Mouse (Mus musculus): ENCODE data around the gene Rptor.
A peak's percentile ranks its signal among the peaks of the same experiment; 100 is the strongest.

The Rptor gene

GRCm38 (mm10) chr11:119907006-119907650, 304.4 kb downstream of the Rptor start:
- DNase-seq (ENCODE audit: low spot score): no peak

GRCm38 (mm10) chr11:119907711-119908110, 305.0 kb downstream of the Rptor start:
- DNase-seq (ENCODE audit: low spot score): no peak

DNA sequence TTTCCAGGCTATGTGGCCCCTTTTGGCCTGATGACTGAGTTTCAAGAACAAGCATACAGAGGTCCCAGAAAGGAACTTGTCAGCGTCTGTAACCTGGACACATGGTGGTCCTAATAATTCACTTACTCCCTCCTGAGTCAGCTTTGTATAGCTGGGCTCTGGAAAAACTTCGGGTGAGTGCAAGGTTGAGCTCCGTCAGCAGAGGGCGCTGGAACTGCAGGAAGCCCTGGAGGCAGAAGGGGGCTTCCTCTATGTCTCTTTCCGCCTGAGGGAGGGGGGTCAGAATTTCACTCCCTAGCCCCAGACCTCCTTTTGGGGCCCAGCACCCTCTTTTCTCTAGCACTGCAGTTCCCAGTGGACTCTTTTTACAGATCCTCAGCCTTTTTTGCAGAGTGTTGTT, 306.7 kb downstream of the Rptor start:
- peak; percentile 66 for DNase-seq (ENCODE audit: low spot score)

DNA sequence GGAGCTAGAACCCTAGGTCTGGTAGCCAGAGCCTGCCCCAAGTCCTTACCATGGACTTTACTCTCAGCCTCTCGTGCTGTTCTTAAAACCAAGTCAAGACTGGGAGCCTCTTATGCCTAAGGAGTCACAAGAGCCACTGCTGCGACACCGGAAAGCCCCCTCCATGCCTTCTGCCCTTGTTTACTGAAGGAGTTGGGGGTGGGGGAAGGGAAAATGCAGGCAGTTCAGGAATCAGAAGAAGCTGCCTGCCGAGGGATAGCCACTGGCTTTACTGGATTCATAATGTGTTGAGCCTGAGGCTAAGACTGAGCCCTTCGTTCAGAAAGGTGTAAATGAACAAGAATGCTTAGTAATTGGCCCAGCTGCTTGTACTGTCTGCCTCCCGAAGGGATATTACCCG, 310.1 kb downstream of the Rptor start:
- DNase-seq (ENCODE audit: low spot score): no peak

GRCm38 (mm10) chr11:119913291-119913934, 310.7 kb downstream of the Rptor start, which contains the start of gene Chmp6:
TSS of gene Chmp6 (plus strand) at chr11:119913441.
- peak; percentile 73 for DNase-seq (ENCODE audit: low spot score)

DNA sequence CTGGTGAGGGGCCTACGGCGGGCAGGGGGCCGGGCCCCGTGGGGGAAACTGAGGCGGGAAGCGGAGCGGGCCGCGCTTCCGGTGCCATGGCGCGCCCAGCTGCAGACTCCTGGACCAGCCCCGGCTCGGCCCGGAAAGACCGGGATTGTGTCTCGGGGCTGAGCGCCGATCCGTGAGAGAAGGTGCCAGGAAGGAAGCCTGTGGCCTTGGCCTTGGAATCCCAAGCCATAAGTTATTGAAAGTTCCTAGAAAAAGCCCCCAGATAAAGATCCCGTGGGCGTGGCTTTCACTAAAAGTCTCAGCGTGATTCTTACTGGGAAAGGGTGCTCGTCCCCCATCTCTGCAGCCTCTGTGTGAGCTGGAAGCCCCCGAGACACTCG, 311.2 kb downstream of the Rptor start:
- no peak for DNase-seq (ENCODE audit: low spot score)

DNA sequence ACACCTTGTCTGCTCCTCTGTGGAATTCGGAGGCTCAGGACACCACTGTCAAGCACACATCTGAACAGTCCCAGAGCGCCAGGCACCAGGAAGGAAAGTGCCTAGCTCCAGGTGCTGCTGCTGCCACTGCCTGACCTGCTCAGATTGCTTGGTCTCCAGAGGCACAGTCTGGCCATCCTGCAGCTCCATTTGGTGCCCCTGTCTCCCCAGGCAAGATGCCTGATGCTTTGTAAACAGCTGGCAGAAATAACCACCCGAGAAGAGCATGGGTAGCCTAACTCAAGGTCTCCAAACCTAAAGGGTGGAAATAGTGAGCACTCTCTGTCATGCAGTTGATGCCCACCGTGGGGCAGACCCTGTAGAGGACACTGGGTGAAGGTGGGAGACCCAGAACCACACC, 311.7 kb downstream of the Rptor start:
- no peak for DNase-seq (ENCODE audit: low spot score)

- DNase-seq (ENCODE audit: low spot score): no peak
These were observed 313.0 kb downstream of the Rptor start for GRCm38 (mm10) chr11:119915666-119916065.

- no peak for DNase-seq (ENCODE audit: low spot score)
These were observed 313.5 kb downstream of the Rptor start for GRCm38 (mm10) chr11:119916102-119916790.

- DNase-seq (ENCODE audit: low spot score): no peak
These were observed 314.2 kb downstream of the Rptor start for GRCm38 (mm10) chr11:119916834-119917469.

DNA sequence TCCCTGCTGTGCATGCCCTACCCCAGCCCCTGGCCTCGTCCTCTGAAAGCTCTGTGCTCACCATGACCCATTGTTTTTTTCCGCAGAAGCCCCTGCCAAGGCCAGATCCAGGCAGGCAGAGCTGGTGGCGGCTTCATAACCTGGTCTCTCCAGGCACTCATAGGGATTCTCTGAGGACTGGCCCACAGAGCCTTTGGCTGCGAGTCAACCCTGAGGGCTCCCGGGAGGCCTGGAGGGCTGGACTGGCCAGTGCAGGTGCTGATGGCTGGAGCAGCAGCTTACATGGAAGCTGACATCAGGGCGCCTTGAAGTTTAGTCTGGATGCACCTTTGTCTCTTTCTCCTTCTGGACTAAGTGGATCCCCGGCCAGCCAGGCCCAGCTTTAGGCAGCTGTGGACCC, 315.8 kb downstream of the Rptor start:
- DNase-seq (ENCODE audit: low spot score): no peak

- DNase-seq (ENCODE audit: low spot score): no peak
These were observed 316.7 kb downstream of the Rptor start for GRCm38 (mm10) chr11:119919432-119919831.

DNA sequence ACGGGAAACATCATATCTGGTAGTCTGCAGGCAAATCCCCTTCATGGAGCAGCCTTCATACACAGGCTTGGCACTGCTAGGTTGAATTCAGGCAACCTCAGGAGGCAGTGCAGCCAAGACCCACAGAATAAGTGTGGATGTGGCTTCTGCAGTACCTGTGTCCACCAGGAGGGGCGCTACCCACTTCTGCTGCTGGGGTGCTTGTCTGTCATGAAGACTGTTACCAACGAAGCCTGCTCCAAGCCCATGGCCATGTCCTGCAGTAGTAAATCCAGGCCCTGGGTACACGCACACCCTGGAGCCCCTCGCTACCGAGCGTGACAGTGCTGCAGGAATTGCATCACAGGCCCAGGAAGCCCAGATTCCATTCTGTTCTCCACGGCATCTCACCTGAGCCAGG, 317.2 kb downstream of the Rptor start:
- DNase-seq (ENCODE audit: low spot score): peak; percentile 62

DNA sequence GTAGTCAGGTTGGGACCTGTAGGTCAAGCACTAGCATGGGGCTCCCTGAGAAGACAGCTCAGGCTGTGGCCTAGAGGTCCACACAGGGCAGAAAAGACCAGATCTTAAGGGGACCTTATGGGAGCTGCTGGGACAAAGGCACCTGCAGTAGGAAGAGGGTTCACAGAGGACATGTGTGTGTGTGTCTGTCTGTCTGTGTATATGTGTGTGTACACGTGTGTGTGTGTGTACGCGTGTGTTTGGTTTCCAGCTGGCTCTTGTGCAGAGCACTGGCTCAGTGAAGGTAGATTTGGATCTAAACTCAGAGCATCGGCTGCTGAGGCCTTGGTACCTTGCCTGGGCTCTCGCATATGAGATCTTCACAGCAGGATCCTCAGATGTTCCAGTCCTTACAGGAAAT, 318.0 kb downstream of the Rptor start:
- no peak for DNase-seq (ENCODE audit: low spot score)

DNA sequence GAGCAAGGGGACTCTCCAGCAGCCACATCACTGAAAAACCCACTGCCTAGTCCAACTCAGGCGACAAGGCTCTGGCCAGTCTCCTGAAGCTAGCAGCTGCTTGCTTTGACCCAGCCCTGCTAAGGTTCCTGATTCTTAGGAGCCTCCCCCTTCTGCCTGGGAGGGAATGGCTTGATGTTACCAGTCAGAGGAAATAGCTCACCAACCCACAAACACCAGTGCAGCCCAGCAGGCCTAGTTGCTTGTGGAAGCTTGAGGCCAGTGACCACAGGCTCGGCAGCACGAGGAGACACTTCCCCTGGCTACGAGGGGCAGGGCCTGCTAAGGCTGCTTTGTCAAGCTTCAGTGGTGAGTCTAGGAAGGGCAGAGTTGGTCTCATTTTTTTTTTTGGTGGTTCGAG, 322.5 kb downstream of the Rptor start:
- DNase-seq (ENCODE audit: low spot score): no peak

DNA sequence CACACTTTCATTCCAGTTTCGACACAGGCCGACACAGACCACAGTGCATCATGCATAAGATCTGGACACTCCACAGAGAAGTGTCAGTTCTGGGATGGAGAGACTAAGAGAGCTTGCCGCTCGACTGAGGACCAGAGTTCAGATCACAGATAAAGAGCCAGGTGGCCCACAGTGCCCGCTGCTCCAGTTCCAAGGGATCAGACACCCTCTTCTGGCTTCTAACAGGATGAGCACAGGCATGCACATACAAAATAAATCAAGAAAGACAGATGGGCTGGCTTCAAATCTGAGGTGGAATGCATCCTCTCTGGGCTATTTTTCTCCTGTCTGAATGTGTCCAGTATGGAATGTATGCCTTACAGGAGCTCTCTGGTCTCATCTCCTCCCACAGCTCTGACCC, 324.1 kb downstream of the Rptor start:
- DNase-seq (ENCODE audit: low spot score): no peak

DNA sequence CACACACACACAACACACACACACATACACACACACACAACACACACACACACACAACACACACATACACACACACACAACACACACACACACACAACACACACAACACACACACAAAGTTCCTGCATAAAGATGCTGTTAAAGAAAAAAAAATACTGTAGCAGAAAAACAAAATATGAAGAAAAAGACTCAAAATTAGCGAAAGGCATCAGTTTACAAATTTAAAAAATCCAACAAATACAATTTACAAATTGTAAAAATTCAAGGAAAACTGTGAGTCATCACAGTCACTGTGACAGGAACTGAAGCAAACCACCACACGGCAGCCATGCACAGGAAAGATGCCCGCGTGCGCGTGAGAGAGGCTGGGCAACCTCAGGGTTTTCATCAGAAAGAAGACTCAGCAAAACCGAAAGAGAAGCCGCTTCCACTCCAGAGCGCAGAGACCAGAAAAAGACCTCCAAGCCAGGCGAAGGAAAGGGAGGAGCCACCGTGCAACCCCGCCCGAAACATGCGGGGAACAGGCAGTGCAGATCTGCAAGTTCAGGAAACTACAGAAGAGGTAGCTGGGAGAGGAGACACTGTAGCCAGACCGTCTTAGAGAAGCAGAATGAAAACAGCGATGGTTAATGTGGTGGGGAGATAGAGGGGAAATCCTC, 325.4 kb downstream of the Rptor start:
- no peak for DNase-seq (ENCODE audit: low spot score)

GRCm38 (mm10) chr11:119929603-119930265, 327.0 kb downstream of the Rptor start:
- DNase-seq (ENCODE audit: low spot score): no peak

DNA sequence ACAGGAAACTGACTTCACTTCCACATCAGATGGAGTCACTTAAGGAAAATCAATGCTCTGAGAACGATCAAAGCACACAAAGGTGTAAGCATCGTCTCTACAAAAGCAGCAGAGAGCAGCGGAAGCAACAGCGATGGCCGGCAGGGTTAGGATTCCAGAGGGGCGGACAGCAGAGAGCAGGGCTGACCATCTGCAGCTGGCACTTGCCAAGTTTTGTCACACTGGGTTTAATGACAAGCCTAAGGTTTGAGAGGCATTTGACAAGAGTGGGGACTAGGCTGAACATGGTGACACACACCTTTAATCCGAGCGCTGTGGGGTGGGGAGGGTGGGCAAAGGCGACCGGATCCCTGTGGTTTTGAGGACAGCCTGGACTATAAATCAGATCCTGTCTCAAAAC, 329.1 kb downstream of the Rptor start:
- DNase-seq (ENCODE audit: low spot score): no peak

DNA sequence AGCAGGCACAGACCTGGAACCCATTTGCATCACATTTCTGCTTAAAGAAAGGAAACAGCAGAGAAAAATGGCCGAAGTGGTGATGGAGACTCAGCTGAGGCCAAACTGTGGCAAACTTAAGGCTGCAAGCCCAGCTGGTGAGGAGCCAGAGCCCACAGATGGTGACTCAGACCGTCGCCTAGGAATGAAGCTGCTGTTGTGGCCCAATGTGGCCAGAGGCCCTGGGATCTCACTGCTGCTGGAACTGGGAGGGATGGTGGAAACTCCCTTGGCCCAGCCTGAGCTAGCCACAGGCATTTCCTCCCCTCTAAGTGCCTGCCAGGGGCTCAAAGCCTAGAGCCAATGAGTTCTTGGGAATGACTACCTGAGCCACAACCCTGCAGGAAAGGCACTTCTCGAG, 330.4 kb downstream of the Rptor start:
- DNase-seq (ENCODE audit: low spot score): peak; percentile 89

DNA sequence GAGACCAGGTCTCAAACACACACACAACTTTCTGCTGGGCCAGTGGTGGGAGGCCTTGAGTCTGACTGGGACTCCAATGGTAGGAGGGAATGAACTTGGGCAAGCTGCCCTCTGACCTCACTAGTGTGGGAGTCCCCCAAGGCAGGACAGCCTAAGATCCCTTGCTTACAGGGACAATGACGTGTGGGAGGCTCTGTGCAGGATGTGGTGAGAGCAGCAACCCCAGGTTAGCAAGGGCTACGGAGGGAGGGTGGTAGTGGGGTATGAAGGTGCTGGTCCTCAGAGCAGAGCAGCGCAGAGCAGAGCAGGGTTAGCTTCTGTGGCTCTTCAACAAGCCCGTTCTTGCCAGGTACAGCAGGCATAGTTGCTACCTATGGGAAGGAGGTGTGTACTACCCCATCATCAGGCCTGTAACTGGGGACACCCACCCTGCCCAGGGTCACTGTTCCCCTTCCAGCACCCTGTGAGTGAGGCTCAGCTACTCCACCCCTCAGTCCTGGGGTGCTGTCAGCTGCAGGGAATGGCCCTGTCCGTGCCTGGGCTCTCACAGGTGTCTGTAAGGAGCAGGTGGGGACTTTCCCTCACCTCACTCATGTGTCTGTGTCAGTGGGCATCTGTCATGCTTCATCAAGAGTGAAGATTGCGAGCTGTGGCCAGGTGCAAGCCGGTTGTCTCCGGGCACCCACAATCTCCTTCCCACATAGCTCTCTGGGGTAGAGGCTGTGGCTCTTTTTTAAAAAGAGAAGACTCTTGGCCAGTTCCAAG, 331.3 kb downstream of the Rptor start:
- no peak for DNase-seq (ENCODE audit: low spot score)
